Mouse (Mus musculus) testis, adult 2 months (tissue): ENCODE results near the gene Adam15. TPM values are rescaled to one million over a fixed set of nuclear protein-coding genes. Genes with fewer than 3 reads are reported as not detected.

ENCODE experiments used
- H3K27ac ChIP-seq: fragments of 200-500 bp; 2 replicates; pipeline ENCODE4 v1.5.1; 2012; ENCODE audit warnings: low read depth, low read length; ENCODE audit not compliant: control insufficient read depth, insufficient read depth
- H3K27me3 ChIP-seq: fragments of 200-500 bp; 2 replicates; pipeline ENCODE4 v1.6.1; 2012; ENCODE audit warnings: mild to moderate bottlenecking, low read length, moderate library complexity; ENCODE audit not compliant: control insufficient read depth, insufficient read depth
- H3K36me3 ChIP-seq: fragments of 200-500 bp; 2 replicates; pipeline ENCODE4 v1.6.1; 2012; ENCODE audit warnings: mild to moderate bottlenecking, low read length; ENCODE audit not compliant: control insufficient read depth, insufficient read depth
- H3K4me1 ChIP-seq: fragments of 200-500 bp; 2 replicates; pipeline ENCODE4 v1.6.1; 2012; ENCODE audit warnings: low read length; ENCODE audit not compliant: control insufficient read depth, insufficient read depth
- H3K4me3 ChIP-seq: fragments of 200-500 bp; 2 replicates; pipeline ENCODE4 v1.5.1; 2012; ENCODE audit warnings: low read depth, mild to moderate bottlenecking, low read length, moderate library complexity, mixed read lengths; ENCODE audit not compliant: control insufficient read depth
- CTCF ChIP-seq: fragments of 200-500 bp; IDR thresholded peaks from 2 replicates; pipeline ENCODE4 v1.5.1; 2012; ENCODE audit warnings: low read depth, mild to moderate bottlenecking, inconsistent platforms, low read length, moderate library complexity; ENCODE audit not compliant: control insufficient read depth, insufficient read depth, insufficient replicate concordance
- POLR2A ChIP-seq: fragments of 200-500 bp; IDR thresholded peaks from 2 replicates; pipeline ENCODE4 v1.6.1; 2012; ENCODE audit warnings: low read depth, mild to moderate bottlenecking, inconsistent platforms, low read length, moderate library complexity; ENCODE audit not compliant: control insufficient read depth
- polyA plus RNA-seq: library from polyadenylated mRNA; depleted of rRNA; stranded (reverse); fragments of >200 nt; gene quantifications from 2 replicates; pipeline ENCODE4 v1.2.3, GENCODE M21; 2012

Adam15 gene
- polyA plus RNA-seq, 1 experiment: 39.7 TPM

DNA sequence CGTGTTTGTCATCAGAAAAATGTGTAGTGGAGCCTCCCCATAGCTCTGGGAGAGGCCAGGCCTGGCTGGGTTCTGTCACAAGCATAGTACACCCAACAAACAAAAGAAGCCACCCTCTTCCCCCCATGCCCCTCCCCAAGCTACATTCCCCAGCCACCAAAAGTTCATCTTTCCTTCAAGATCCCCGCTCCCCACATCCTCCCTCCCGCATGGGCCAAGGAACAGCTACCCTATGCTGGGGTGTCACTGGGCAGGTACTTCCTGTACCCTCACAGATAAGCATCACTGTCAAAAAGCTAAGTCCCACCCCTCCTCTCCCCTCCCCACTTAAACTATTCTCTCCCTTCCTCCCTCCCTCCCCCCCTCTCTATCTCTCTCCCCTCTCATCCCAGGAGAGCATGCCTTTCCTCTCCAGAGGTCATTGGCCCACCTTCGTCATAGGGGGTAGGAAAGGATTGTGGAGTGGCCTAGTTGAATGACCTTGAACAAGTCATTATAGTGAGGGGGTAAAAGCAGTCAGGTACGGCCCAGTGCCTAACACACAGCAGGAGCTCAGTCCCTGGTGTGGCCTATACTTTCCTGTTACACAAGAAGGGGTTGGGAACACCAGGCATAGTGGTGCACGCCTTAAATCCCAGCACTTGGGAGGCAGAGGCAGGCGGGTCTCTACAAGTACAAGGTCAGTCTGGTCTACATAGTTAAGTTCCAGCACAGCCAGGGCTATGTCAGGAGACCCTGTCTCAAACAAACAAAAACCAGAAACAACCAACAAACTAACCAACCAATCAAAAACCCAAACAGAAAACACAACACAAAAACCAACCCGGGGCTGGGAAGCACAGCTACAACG, 32.5 kb upstream of the Adam15 start:
- H3K27ac ChIP-seq: no peak overlapping the region
- TF ChIP-seq CTCF: no peak
- no peak for TF ChIP-seq POLR2A

GRCm38 (mm10) chr3:89381233-89381632, 31.4 kb upstream of the Adam15 start:
- H3K4me3 ChIP-seq: no peak overlapping the region
- H3K4me1 ChIP-seq: peaks cover 7% of the 10 kb centered on the region
- H3K36me3 ChIP-seq: no peaks in the 10 kb centered on the region
- no peak for TF ChIP-seq CTCF
- TF ChIP-seq POLR2A: no peak
- H3K27ac ChIP-seq: no peak overlapping the region
- H3K27me3 ChIP-seq: no peaks in the 10 kb centered on the region

More for the DNA sequence above, 32.5 kb upstream of the Adam15 start:
- Histone ChIP-seq H3K4me1 (peaks cover 7% of the 10 kb centered on the region), H3K4me3 (no peak overlapping the region), H3K36me3 (no peaks in the 10 kb centered on the region), H3K27me3 (no peaks in the 10 kb centered on the region)

- Histone ChIP-seq H3K4me1 (peaks cover 7% of the 10 kb centered on the region), H3K36me3 (no peaks in the 10 kb centered on the region), H3K27ac (no peak overlapping the region), H3K27me3 (no peaks in the 10 kb centered on the region), H3K4me3 (no peak overlapping the region)
- TF ChIP-seq POLR2A (no peak), CTCF (no peak)
Observed at GRCm38 (mm10) chr3:89380711-89381110, 30.9 kb upstream of the Adam15 start.

DNA sequence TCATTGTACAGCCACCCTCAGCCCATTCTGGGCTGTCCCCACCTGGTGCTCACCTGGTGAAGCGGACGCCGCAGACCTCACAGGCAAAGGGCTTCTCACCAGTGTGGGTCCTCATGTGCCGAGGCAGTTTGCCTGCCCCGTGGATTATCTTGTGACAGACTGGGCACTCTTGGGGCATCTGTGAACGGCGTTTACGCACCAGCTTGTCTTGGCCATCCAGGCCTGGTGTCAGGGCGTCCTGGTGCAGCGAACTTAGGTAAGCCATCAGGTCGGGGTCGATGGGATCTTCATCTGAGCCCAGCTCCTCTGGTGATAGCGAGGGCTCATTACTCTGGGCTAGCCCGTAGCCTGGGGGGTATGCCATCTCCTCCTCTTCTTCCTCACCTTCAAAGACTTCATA, 30.5 kb upstream of the Adam15 start:
- H3K4me1 ChIP-seq: peaks cover 7% of the 10 kb centered on the region
- TF ChIP-seq CTCF (no peak), POLR2A (no peak)
- no peaks in the 10 kb centered on the region for H3K27me3 ChIP-seq
- no peak overlapping the region for H3K4me3 ChIP-seq
- H3K27ac ChIP-seq: no peak overlapping the region
- no peaks in the 10 kb centered on the region for H3K36me3 ChIP-seq

DNA sequence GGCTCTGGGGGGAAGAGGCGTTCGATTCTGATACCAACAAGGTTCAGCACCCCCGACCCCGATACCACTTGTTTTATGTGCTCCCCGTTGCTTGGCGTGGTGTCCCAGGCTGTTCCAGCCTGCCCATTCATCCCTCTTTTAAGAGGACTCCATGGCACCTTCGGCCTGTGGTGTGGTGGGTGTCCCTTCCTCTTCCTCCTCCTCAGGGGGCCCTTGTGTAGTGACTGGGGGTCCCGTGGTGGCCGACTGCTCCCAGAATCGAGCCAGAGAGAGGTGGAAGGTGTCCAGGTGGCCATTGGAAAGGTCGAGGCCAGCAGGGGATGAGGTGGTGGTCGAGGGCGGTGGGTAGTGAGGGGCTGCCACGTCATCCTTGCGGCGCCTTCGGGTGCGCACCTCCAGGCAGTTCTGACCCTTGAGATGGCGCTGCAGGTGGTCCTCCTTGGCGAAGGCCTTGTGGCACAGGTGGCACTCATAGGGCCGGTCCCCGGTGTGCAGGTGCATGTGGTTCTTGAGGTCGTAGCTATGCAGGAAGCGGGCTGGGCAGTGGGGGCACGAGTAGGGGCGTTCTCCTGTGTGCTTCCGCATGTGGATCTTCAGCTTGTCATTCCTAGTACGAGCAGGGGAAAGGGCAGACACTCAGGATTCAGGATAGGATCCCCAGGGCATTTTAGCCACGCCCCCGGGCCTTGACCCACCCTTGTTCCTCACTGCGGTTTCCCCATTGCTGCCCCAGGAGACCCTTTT, 29.8 kb upstream of the Adam15 start:
- no peak for TF ChIP-seq CTCF
- TF ChIP-seq POLR2A: no peak

GRCm38 (mm10) chr3:89378394-89379067, 28.7 kb upstream of the Adam15 start:
- TF ChIP-seq POLR2A (no peak), CTCF (peak; percentile 97)
- peaks cover 7% of the 10 kb centered on the region for H3K4me1 ChIP-seq
- no peaks in the 10 kb centered on the region for H3K36me3 ChIP-seq
- H3K27me3 ChIP-seq: no peaks in the 10 kb centered on the region
- H3K27ac ChIP-seq: no peak overlapping the region
- peak overlapping the region; percentile 69 for H3K4me3 ChIP-seq

More for the DNA sequence above, 29.8 kb upstream of the Adam15 start:
- Histone ChIP-seq H3K36me3 (no peaks in the 10 kb centered on the region), H3K4me1 (peaks cover 7% of the 10 kb centered on the region), H3K4me3 (no peak overlapping the region), H3K27me3 (no peaks in the 10 kb centered on the region), H3K27ac (no peak overlapping the region)

DNA sequence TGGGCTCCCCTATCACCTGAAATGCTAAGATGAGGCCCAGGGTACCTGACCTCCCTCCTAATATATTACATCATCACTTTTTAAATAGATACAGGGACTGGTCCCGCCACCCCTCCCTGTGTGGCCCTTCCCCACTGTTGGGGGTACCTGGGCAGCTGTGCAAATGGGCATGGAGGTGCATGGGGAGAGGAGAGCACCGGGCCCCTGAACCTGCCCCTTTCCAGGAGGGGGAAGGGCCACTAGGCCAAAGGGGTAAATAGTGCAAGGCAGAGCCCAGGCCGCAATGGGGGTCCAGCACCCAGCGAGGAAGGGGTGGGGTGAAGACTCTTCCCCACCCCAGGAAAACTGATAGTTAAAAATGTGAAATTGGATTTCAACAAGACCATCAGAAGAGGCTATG, 28.0 kb upstream of the Adam15 start:
- no peaks in the 10 kb centered on the region for H3K27me3 ChIP-seq
- H3K4me3 ChIP-seq: no peak overlapping the region
- TF ChIP-seq CTCF (no peak), POLR2A (no peak)
- H3K4me1 ChIP-seq: peaks cover 10% of the 10 kb centered on the region
- no peaks in the 10 kb centered on the region for H3K36me3 ChIP-seq
- no peak overlapping the region for H3K27ac ChIP-seq
